Mouse (Mus musculus) forebrain, postnatal 0 days (tissue): ENCODE data around the gene Ankrd34a. TPM values are rescaled to one million over a fixed set of nuclear protein-coding genes. Genes with fewer than 3 reads are reported as not detected.

ENCODE experiments used
- ATAC-seq: fragments of 200-750 bp; cut with Nextera tagmentation; 2 replicates; pipeline ENCODE4 v1.8.0; 2017; ENCODE audit warnings: mild to moderate bottlenecking, moderate library complexity
- DNase-seq: peaks from one replicate; pipeline ENCODE4 v3.0.0-alpha.2; 2015
- H3K27ac ChIP-seq: fragments of 300-500 bp; sonication (generic); 2 replicates; pipeline ENCODE4 v1.5.1; 2014; ENCODE audit warnings: low read depth, mild to moderate bottlenecking, antibody characterized with exemption, low read length, moderate library complexity, mixed read lengths
- H3K27me3 ChIP-seq: fragments of 300-500 bp; sonication (generic); 2 replicates; pipeline ENCODE4 v1.6.1; 2014; ENCODE audit warnings: mild to moderate bottlenecking, low read length, mixed read lengths; ENCODE audit not compliant: insufficient read depth
- H3K36me3 ChIP-seq: fragments of 300-500 bp; sonication (generic); 2 replicates; pipeline ENCODE4 v1.6.1; 2014; ENCODE audit warnings: mild to moderate bottlenecking, moderate library complexity; ENCODE audit not compliant: insufficient read depth
- H3K4me1 ChIP-seq: fragments of 300-500 bp; sonication (generic); 2 replicates; pipeline ENCODE4 v1.6.1; 2014; ENCODE audit warnings: antibody characterized with exemption; ENCODE audit not compliant: insufficient read depth
- H3K4me2 ChIP-seq: fragments of 300-500 bp; sonication (generic); 2 replicates; pipeline ENCODE4 v1.6.1; 2014; ENCODE audit warnings: low read depth, mild to moderate bottlenecking, moderate library complexity
- H3K4me3 ChIP-seq: fragments of 300-500 bp; sonication (generic); 2 replicates; pipeline ENCODE4 v1.5.1; 2014; ENCODE audit warnings: low read depth, low read length, mixed read lengths
- H3K9ac ChIP-seq: fragments of 300-500 bp; sonication (generic); 2 replicates; pipeline ENCODE4 v1.6.1; 2014; ENCODE audit warnings: mild to moderate bottlenecking
- H3K9me3 ChIP-seq: fragments of 300-500 bp; sonication (generic); 2 replicates; pipeline ENCODE4 v1.6.1; 2016; ENCODE audit warnings: low read length
- CTCF ChIP-seq: sonication (generic); IDR thresholded peaks from 2 replicates; pipeline ENCODE4 v1.5.1; 2016; ENCODE audit warnings: antibody characterized with exemption, control low read depth, low read depth
- WGBS: fragments of 180-500 bp; shearing (Covaris S2); extraction: QIAGEN DNeasy Blood & Tissue Kit; methylation state at CpG from one replicate; pipeline ENCODE4 v1.1.7; 2014; 5-methylcytosine and 5-hydroxymethylcytosine counted together
- polyA plus RNA-seq: library from polyadenylated mRNA; unstranded; fragments of >200 nt; fragmentation: Nextera tagmentation; extraction: Ambion mirVana; gene quantifications from 2 replicates; pipeline ENCODE4 v1.2.1, GENCODE M21; 2015
- total RNA-seq: library from RNA; depleted of rRNA; stranded (reverse); fragments of >200 nt; gene quantifications from 2 replicates; pipeline ENCODE4 v1.2.3, GENCODE M21; 2014

Gene Ankrd34a
- total and polyA plus RNA-seq, 2 experiments from 2014 or later: 19.2 to 19.3 TPM

DNA sequence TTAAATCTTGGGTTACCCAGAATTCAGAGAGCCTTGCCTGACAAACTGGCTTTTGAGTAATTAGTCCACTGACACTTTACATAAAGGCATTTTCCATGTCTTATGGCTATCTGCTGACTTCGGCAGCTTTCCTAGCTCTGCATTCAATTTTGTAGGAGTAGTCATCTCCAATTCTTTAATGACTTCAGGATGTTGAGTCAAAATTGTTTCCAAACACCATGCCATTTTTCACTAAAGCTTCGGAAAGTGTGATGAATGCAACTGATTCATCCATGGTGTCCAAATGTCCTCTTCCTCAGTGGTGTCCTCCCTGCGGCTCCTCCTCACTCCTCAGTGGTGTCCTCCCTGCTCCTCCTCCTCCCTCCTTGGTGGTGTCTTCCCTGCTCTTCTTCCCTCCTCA is 21.5 kb downstream of the Ankrd34a start:
- Histone ChIP-seq H3K4me3 (no peak overlapping the region), H3K4me2 (no peak overlapping the region), H3K4me1 (no peaks in the 10 kb centered on the region), H3K9me3 (no peaks in the 10 kb centered on the region), H3K27me3 (no peaks in the 10 kb centered on the region), H3K9ac (no peak overlapping the region), H3K27ac (no peak overlapping the region), H3K36me3 (peaks cover 61% of the 10 kb centered on the region)
- TF ChIP-seq CTCF: no peak
- DNase-seq (no peak), ATAC-seq (no peak)
- WGBS: 91% methylated on average over 3 of the region's 3 CpGs

GRCm38 (mm10) chr3:96623201-96623600 is 26.8 kb downstream of the Ankrd34a start:
- H3K36me3 ChIP-seq: peaks cover 52% of the 10 kb centered on the region
- H3K27ac ChIP-seq: no peak overlapping the region
- WGBS: 96% methylated on average over 4 of the region's 4 CpGs

DNA sequence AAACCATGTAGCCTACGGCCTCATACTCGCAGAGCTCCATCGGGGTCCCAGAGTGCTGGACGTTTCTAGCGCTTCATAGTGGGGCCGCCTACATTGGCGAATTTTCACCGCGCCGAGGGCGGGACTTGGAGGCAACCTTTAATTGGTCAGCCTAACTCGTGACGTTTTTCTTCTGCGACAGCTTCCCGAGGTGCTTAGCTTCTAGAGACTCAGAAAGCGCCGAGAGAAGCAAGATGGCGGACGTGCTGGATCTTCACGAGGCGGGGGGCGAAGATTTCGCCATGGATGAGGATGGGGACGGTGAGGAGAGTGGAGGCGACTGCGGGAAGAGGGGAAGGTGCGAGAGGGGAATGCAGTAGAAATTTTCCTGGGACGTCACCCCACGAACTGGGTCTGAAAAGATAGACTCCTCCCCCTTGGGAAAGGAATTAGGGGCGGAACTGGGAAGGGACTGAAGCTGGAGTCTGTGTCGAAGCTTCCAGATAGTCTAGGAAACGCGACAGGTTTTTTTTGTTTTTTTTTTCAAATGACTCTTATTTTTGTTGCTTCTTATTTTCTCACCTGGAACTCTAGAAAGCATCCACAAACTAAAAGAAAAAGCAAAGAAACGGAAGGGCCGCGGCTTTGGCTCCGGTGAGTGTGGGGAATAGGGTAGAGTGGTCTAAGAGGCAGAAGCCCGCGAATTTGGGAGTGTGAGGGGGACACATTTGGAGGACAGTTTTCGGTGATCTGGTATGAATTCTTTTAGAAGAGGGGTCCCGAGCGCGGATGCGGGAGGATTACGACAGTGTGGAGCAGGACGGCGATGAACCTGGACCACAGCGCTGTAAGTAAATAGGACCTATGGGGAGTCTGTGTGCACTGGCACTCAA is 33.5 kb downstream of the Ankrd34a start, which contains the start of gene Rbm8a:
Rbm8a (plus strand) TSS at position 205 of the 872 bp plus-strand sequence.
- peak within 1 kb of the TSS; percentile 80 for H3K27ac ChIP-seq

More at GRCm38 (mm10) chr3:96623201-96623600, 26.8 kb downstream of the Ankrd34a start:
- Histone ChIP-seq H3K9ac (no peak overlapping the region), H3K4me2 (no peak overlapping the region), H3K27me3 (no peaks in the 10 kb centered on the region), H3K4me3 (no peak overlapping the region), H3K4me1 (no peaks in the 10 kb centered on the region), H3K9me3 (no peaks in the 10 kb centered on the region)
- DNase-seq: no peak
- no peak for ATAC-seq
- TF ChIP-seq CTCF: no peak

DNA sequence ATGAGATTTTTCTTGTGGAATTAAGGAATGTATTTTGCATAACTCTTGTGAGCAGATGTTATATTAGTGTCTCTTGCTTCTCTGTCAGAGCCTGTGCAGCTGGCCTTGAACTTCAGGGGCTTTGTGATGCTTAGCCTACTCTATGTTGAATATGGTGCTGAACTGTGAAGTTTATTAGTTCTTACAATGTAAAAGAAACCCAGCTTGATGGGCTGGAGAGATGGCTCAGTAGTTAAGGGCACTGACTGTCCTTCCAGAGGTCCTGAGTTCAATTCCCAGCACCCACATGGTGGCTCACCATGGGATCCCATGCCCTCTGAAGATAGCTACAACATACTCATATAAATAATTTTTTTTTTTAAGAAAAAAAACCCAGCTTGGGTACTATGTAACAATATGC is 35.6 kb downstream of the Ankrd34a start:
- Histone ChIP-seq H3K9ac (no peak overlapping the region), H3K4me1 (peaks cover 24% of the 10 kb centered on the region), H3K9me3 (no peaks in the 10 kb centered on the region), H3K4me3 (no peak overlapping the region), H3K4me2 (no peak overlapping the region), H3K27ac (no peak overlapping the region), H3K27me3 (no peaks in the 10 kb centered on the region), H3K36me3 (peaks cover 9% of the 10 kb centered on the region; the same call in 1 of the 2 replicates)
- TF ChIP-seq CTCF: no peak
- no peak for ATAC-seq
- no peak for DNase-seq

More for the DNA sequence above, 33.5 kb downstream of the Ankrd34a start, which contains the start of gene Rbm8a:
- 1% methylated on average over 48 of the region's 48 CpGs for WGBS
- Histone ChIP-seq H3K4me3 (peak within 1 kb of the TSS; percentile 78), H3K9me3 (no peaks in the 10 kb centered on the region), H3K4me1 (peaks cover 16% of the 10 kb centered on the region), H3K4me2 (peak within 1 kb of the TSS; percentile 77), H3K27me3 (no peaks in the 10 kb centered on the region), H3K36me3 (peaks cover 17% of the 10 kb centered on the region), H3K9ac (peak within 1 kb of the TSS; percentile 75)
- DNase-seq (peak; percentile 99), ATAC-seq (peak; percentile 97)
- TF ChIP-seq CTCF: no peak

DNA sequence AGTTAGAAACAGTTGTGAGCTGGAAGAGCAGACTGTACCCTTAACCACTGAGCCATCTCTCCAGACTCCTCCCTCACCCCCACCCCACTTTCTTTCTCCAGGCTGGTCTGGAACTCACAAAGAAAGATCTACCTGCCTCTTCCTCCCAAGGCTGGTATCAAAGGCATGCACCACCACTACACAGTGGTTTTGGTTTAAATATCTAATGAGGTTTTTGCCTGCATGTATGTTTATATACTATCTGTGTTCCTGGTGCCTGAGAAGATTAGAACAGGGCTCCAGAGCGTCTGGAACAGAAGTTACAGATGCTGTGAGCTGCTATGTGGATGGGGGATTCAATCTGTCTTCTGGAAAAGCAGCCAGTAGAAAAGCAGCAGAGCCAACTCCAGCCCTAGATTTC is 37.6 kb downstream of the Ankrd34a start:
- Histone ChIP-seq H3K27me3 (no peaks in the 10 kb centered on the region), H3K9me3 (no peaks in the 10 kb centered on the region), H3K4me2 (no peak overlapping the region), H3K4me3 (no peak overlapping the region), H3K36me3 (peaks cover 17% of the 10 kb centered on the region; the same call in 1 of the 2 replicates), H3K4me1 (peaks cover 23% of the 10 kb centered on the region), H3K27ac (no peak overlapping the region), H3K9ac (no peak overlapping the region)
- WGBS: 66% methylated on average over 1 of the region's 1 CpGs
- no peak for DNase-seq
- TF ChIP-seq CTCF: no peak
- no peak for ATAC-seq

DNA sequence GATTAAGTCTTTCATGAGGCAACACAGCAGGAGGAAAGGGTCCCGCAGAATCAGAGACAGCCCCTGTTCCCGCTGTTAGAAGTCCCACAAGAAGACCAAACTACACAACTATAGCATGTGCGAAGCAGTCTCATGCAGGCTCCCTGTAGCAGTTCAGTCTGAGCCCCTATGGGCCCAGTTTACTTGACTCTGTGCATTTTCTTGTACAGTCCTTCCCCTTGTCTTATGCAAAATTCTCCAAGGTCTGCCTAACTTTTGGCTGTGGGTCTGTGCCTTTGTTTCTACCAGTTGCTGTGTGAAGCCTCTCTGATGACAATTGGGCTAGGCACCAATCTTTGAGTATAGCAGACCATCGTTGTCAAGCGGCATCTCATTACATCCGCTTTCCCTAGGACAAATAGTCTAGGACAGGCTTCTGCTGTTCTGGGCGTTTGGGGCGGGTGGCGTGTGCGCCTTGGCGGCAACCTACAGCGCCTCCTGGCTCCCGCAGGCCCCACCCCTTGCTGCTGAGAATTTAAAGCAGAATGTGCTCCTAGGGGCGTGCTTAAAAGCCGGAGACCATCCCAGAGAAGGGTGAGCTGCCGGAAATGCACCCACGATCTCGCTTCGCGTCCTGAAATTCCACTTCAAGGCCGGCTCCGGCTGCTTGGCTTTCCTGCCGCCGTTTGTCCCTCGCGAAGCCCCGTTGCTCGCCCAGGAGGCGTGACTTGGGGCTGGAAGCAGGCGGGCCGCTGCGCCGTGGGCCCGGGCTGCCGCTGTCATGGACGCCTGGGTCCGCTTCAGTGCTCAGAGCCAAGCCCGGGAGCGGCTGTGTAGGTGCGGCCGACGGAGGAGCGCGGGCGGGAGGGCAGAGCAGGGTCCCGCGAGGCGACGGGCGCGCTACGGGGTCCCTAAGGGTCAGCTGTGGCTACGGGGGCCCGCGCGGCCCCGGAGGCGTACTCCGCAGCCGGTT is 38.8 kb downstream of the Ankrd34a start, which contains the start of the genes Pex11b and Gm42957:
Pex11b (plus strand) TSS at position 449 of the 952 bp plus-strand sequence.
Gm42957 (plus strand) TSS at position 547 of the 952 bp plus-strand sequence.
- H3K4me2 ChIP-seq: peak within 1 kb of the TSS; percentile 83
- H3K27ac ChIP-seq: peak within 1 kb of the TSS; percentile 90
- peak within 1 kb of the TSS; percentile 93 for H3K9ac ChIP-seq
- no peaks in the 10 kb centered on the region for H3K9me3 ChIP-seq
- H3K27me3 ChIP-seq: no peaks in the 10 kb centered on the region
- ATAC-seq: peak; percentile 94
- peak within 1 kb of the TSS; percentile 82 for H3K4me3 ChIP-seq
- peak; percentile 65 for TF ChIP-seq CTCF
- peak; percentile 86 for DNase-seq
- peaks cover 19% of the 10 kb centered on the region for H3K4me1 ChIP-seq
- 2% methylated on average over 60 of the region's 60 CpGs for WGBS
- peaks cover 26% of the 10 kb centered on the region; the same call in 1 of the 2 replicates for H3K36me3 ChIP-seq
